In genomic region chr5:118481794-118482049, GRCm38 (mm10) we compare ENCODE assay signal across 18 mouse cellular contexts.
"Had no signal": no experiment of that assay in that cellular context is flagged by ENCODE, and none has a peak within 500 bp of the region (broad histone marks: within the 10 kb centered on the region; RNA-seq: fewer than 3 reads in every experiment).

No protein-coding gene starts in this region.

- H3K27ac ChIP-seq: limb, embryonic 15.5 days; midbrain, embryonic 10.5 days; neural tube, embryonic 15.5 days; stomach, embryonic 15.5 days had no signal

- DNase-seq: kidney, adult 2 months; kidney, postnatal 25 days; layer of hippocampus, adult 9-11 months; layer of hippocampus, postnatal 36 days; lung, postnatal 10 days; lung, postnatal 4 days; midbrain, embryonic 14.5 days; right cerebral cortex, adult 18-20 months; right cerebral cortex, postnatal 25 days; thymus, adult 2 months; thymus, postnatal 25 days had no signal

- H3K9ac ChIP-seq: limb, embryonic 15.5 days; lung, embryonic 14.5 days; neural tube, embryonic 15.5 days; stomach, embryonic 15.5 days had no signal

- H3K36me3 ChIP-seq: limb, embryonic 15.5 days; midbrain, embryonic 10.5 days; neural tube, embryonic 15.5 days; stomach, embryonic 15.5 days had no signal

- H3K27me3 ChIP-seq: limb, embryonic 15.5 days; neural tube, embryonic 15.5 days; stomach, embryonic 15.5 days had no signal

- H3K9me3 ChIP-seq: limb, embryonic 15.5 days; midbrain, embryonic 10.5 days; neural tube, embryonic 15.5 days; stomach, embryonic 15.5 days had no signal

- ATAC-seq: intestine, embryonic 16.5 days had no signal

- H3K4me3 ChIP-seq: limb, embryonic 15.5 days; midbrain, embryonic 10.5 days; myocyte; neural tube, embryonic 15.5 days; stomach, embryonic 15.5 days had no signal

- H3K4me2 ChIP-seq: limb, embryonic 15.5 days; lung, embryonic 14.5 days; neural tube, embryonic 15.5 days; stomach, embryonic 15.5 days had no signal
